Mouse (Mus musculus): ENCODE data around the gene 6720489N17Rik.
"Not testable (repeated sequence)": the region's sequence is repeated elsewhere in the genome, so short reads cannot be mapped to it uniquely, and the experiment has no call there.

- TF ChIP-seq CTCF (IDR thresholded peaks at IDR 0.05; ENCODE audit: control insufficient read depth, insufficient read depth, low read length); POLR2A (IDR thresholded peaks at IDR 0.05; ENCODE audit: borderline replicate concordance, control insufficient read depth, low read depth, low read length): not testable (repeated sequence)
Observed at GRCm38 (mm10) chr13:62624277-62624665, 289 bp upstream of the 6720489N17Rik start.

Measured in bone marrow, adult 2 months (tissue).